Mouse (Mus musculus) lung, adult 2 months (tissue): ENCODE data around the gene Rhebl1. TPM values are rescaled to one million over a fixed set of nuclear protein-coding genes. Genes with fewer than 3 reads are reported as not detected.

Experiments used
- DNase-seq: peaks from one replicate; pipeline ENCODE4 v3.0.0; 2022
- H3K4me1 ChIP-seq: fragments of 200-500 bp; 2 replicates; pipeline ENCODE4 v1.6.1; 2011; ENCODE audit warnings: low read length; ENCODE audit not compliant: control insufficient read depth, insufficient read depth
- H3K4me3 ChIP-seq: fragments of 200-500 bp; replicated peaks from 2 replicates; pipeline ENCODE3; 2011; ENCODE audit warnings: low read depth, mild to moderate bottlenecking, control low read depth, low read length; ENCODE audit errors: extremely low read depth
- CTCF ChIP-seq: fragments of 200-500 bp; IDR thresholded peaks from 2 replicates; pipeline ENCODE4 v1.5.1; 2011; ENCODE audit warnings: mild to moderate bottlenecking, low read length, control low read depth; ENCODE audit not compliant: insufficient read depth
- POLR2A ChIP-seq: fragments of 200-500 bp; IDR thresholded peaks from 2 replicates; pipeline ENCODE4 v1.6.1; 2011; ENCODE audit warnings: low read depth, mild to moderate bottlenecking, control low read depth, low read length, borderline replicate concordance; ENCODE audit errors: extremely low read depth
- WGBS: fragments of 180-500 bp; shearing (Covaris S2); methylation state at CpG from one replicate; pipeline ENCODE4 v1.1.7; 2018; 5-methylcytosine and 5-hydroxymethylcytosine counted together
- polyA plus RNA-seq: library from polyadenylated mRNA; depleted of rRNA; stranded (reverse); fragments of >200 nt; gene quantifications from 2 replicates; pipeline ENCODE4 v1.2.3, GENCODE M21; 2012

The Rhebl1 gene
- polyA plus RNA-seq, 1 experiment: 5.4 TPM

- DNase-seq: peak; percentile 84
- H3K4me1 ChIP-seq: no peaks in the 10 kb centered on the region
- peak overlapping the region; percentile 78 for H3K4me3 ChIP-seq
- under 1% methylated on average over 47 of the region's 48 CpGs for WGBS
- 0 out of 2 replicates have a peak, but pooled peaks have one; percentile 0 for TF ChIP-seq CTCF
- peak; percentile 64; the same call in 1 of the 2 replicates for TF ChIP-seq POLR2A
Observed at GRCm38 (mm10) chr15:98880978-98881655, 13.2 kb downstream of the Rhebl1 start.

- TF ChIP-seq POLR2A (no peak), CTCF (no peak)
- Histone ChIP-seq H3K4me1 (no peaks in the 10 kb centered on the region), H3K4me3 (no peak overlapping the region)
- peak; percentile 34 for DNase-seq
- WGBS: 14% methylated on average over 3 of the region's 3 CpGs
Observed at GRCm38 (mm10) chr15:98877331-98877730, 17.0 kb downstream of the Rhebl1 start.

GRCm38 (mm10) chr15:98871916-98872888 lies 22.1 kb downstream of the Rhebl1 start:
- 1% methylated on average over 49 of the region's 51 CpGs for WGBS
- peak; percentile 95 for DNase-seq
- TF ChIP-seq POLR2A (peak; percentile 63; the same call in 1 of the 2 replicates), CTCF (no peak)
- Histone ChIP-seq H3K4me3 (peak overlapping the region; percentile 95), H3K4me1 (peaks cover 17% of the 10 kb centered on the region)

GRCm38 (mm10) chr15:98871070-98871915 lies 23.0 kb downstream of the Rhebl1 start, which contains the start of gene Kmt2d:
TSS of gene Kmt2d (minus strand) at chr15:98871204.
- WGBS: 1% methylated on average over 93 of the region's 94 CpGs
- no peak for DNase-seq

GRCm38 (mm10) chr15:98870179-98871069 lies 23.9 kb downstream of the Rhebl1 start:
- DNase-seq: peak; percentile 44
- H3K4me3 ChIP-seq: peak overlapping the region; percentile 95
- WGBS: under 1% methylated on average over 16 of the region's 16 CpGs
- H3K4me1 ChIP-seq: peaks cover 20% of the 10 kb centered on the region
- TF ChIP-seq CTCF (no peak), POLR2A (no peak)

More at GRCm38 (mm10) chr15:98871070-98871915, 23.0 kb downstream of the Rhebl1 start, which contains the start of gene Kmt2d:
- Histone ChIP-seq H3K4me1 (peaks cover 20% of the 10 kb centered on the region), H3K4me3 (peak within 1 kb of the TSS; percentile 95)
- TF ChIP-seq POLR2A: no peak
- TF ChIP-seq CTCF: no peak

- DNase-seq: peak; percentile 44
- peaks cover 20% of the 10 kb centered on the region for H3K4me1 ChIP-seq
- WGBS: 1% methylated on average over 8 of the region's 8 CpGs
Observed at GRCm38 (mm10) chr15:98869342-98870178, 24.8 kb downstream of the Rhebl1 start.

GRCm38 (mm10) chr15:98868346-98869063 lies 25.8 kb downstream of the Rhebl1 start:
- no peak for TF ChIP-seq CTCF
- TF ChIP-seq POLR2A: no peak
- DNase-seq: no peak
- WGBS: 23% methylated on average over 11 of the region's 11 CpGs
- Histone ChIP-seq H3K4me1 (peaks cover 20% of the 10 kb centered on the region), H3K4me3 (no peak overlapping the region)

More at GRCm38 (mm10) chr15:98869342-98870178, 24.8 kb downstream of the Rhebl1 start:
- H3K4me3 ChIP-seq: peak overlapping the region; percentile 67
- no peak for TF ChIP-seq CTCF
- no peak for TF ChIP-seq POLR2A
